Mouse (Mus musculus) T-helper 17 cell (primary cell): ENCODE measurements around the gene 6430531B16Rik.

Experiments used
- in situ Hi-C, 2 experiments: fragments of 300-600 bp; cut with MboI, MseI; formaldehyde crosslinking; loops; 1 replicate in 1 of 2; 2 replicates in 1 of 2; pipeline ENCODE4 v1.15.1; 2025; ENCODE audit warnings: high pct_unique_total_duplicates in 2 of 2

The 6430531B16Rik gene

DNA sequence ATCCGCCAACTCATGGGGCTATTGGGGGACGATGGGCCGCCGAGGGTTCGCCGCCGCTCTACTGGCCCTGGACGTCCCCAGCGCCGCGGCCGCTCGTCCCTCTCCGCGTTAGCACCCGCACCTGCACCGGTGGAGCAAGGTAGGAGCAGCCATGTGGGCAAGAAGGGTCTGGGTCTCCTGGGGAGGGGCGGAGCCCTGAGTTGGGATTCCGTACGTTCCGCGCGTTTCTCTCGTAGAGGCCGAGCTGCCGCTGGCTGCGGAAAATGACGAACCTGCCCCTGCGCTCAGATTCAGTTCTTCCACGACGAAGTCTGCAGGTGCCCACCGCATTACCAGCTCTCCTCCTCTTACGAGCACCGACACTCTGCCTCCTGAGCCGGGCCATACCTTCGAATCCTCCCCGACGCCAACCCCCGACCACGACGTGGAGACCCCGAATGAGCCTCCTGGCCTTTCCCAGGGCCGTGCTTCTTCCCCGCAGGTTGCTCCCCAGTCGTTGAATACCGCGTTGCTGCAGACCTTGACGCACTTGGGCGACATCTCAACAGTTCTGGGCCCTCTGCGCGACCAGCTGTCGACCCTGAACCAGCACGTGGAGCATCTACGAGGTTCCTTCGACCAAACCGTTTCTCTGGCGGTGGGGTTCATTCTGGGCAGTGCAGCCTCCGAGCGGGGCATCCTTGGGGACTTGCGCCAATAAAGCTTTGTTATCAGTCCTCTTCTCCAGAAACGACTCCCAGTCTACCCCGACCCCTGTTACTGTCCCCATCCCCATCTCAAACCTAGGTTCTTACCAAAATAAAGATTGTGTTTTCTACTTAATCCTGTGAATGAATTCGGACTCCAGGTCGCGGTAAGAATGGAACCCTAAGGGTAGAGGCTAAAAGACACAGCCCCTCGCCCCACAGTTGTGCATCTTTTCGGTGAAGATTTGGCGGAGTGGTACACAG is 34.0 kb downstream of the 6430531B16Rik start:
- in situ Hi-C loops: loop anchor here in 1 of 2 experiments (5.0 kb wide), 1 partner anchor 48 kb away; the partner anchor contains the start of gene Adam8

DNA sequence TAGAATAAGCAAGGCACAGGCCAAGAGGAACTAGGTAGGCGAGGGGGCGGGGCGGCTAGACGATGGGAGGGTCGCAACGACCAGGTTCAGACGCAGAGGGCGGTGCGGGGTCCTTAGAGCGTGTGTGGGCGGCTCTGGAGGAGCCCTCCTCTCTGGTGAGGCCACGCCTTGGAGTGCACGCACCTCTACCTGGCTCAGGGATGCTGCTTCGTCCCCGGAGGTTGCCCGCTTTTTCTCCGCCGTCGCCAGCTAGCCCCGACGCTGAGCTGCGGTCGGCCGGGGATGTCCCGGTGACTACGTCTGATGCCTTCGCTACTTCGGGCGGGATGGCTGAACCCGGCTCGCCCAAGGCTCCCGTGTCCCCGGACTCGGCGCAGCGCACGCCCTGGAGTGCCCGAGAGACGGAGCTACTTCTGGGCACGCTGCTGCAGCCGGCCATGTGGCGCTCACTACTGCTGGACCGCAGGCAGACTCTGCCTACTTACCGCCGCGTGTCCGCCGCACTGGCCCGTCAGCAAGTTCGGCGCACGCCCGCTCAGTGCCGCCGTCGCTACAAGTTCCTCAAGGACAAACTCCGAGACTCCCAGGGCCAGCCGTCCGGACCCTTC is 34.8 kb downstream of the 6430531B16Rik start, which contains the start of gene Utf1:
TSS of gene Utf1 (plus strand) at position 116 of the 608 bp plus-strand sequence.
- in situ Hi-C loops: loop anchor here in 1 of 2 experiments (5.0 kb wide), 1 partner anchor 49 kb away; the partner anchor contains the start of gene Adam8

DNA sequence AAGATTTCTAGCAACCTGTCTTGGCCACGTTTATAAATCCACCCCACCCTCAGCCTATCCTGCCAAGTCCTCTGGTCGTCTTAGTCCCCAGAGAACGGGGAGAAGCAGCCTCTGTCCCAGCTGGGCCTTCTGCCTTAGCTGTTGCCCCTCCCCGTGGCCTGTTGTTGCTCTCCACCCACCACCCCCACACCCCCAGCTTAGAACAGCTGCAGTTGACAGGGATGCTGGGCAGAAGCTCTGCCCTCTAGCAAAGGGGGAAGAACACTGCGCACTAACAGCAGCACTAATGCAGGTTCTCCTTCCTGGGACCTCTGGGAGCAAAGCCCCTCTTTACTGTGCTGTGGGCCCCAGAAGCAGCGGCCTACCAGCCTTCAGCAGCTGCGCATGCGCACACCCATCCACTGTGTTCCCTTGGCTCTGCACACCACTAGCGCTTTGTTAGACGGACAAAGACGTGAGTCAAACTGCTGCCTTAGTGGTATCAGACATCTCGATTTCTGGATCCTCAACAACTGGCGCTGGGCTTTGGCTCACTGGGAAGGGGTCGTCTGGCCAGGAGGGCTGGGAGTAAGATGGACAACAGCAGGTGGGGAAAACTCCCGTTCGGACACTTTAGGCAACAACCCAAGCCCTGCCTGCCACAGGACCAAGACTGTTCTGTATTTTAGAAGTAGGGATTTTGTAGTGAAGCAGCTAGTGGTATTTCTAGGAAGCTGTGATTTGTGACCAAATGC is 37.9 kb downstream of the 6430531B16Rik start:
- in situ Hi-C loops: loop anchor here in 1 of 2 experiments (5.0 kb wide), 1 partner anchor 52 kb away; the partner anchor contains the start of gene Adam8

DNA sequence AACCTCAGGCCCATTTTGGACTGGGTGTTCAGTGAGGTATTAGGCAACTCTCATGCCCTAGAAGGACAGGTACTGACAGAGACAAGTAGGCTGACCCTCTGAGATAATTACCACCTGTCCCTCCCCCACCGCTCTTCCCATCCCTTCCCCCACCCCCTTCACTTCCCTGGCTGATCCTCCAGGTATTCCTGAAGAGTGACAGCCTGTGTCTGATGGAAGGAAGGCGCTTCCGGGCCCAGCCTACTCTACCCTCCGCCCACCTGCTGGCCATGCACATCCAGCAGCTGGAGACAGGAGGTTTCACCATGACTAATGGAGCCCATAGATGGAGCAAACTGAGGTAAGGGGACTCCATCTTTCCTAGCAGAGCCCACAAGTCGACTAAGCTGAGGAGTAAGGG is 40.7 kb downstream of the 6430531B16Rik start:
- in situ Hi-C loops: no loop called here

DNA sequence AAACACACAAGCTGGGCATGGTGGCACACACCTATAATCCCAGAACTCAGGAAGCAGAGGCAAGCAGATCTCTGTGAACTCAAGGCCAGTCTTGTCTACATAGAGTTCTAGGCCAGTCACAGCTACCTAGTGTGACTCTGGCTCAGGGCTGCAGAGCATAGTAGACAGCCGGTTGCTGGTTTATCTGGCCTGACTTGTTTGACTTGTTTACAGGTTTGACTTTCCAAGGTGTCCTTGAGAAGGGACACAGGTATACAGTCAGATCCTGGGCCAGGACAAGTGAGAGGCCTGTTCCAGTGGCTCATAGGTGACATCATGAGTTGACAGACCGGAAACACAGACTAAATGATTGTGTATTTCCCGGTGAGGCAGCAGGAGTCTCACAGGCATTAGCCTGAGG is 41.4 kb downstream of the 6430531B16Rik start:
- in situ Hi-C loops: no loop called here

DNA sequence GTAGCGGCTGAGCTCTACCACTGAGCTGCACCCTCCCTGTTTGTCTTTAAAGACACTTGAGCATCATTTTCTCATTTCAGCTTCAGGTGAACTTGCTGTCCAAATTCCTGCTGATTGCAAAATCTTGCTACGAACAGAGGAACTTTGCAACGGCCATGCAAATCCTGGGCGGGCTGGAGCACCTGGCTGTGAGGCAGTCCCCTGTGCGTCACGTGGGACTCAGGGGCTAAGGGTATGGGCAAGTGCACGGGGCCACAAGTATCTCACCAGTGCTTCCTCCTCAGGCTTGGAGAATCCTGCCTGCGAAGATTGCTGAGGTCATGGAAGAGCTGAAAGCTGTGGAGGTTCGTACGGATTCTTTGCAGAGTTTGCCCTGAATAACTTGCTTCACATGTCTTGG is 41.9 kb downstream of the 6430531B16Rik start:
- in situ Hi-C loops: no loop called here

DNA sequence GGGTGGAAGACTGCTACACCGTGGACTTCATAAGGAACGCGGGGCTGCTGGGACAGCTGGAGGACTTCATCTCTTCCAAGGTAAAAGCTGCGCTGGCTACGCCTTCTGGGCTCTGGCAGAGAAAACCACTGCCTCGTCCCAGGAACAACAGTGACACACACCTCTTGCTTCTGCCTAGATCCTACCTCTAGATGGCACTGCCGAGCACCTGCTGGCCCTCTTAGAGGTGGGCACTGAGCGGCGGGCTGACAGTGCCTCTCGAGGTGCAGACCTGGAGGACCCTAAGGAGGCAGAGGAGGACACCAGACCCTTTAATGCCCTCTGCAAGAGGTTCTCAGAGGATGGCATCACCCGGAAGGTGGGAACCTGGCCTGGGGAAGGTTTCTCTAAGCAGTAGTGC is 47.8 kb downstream of the 6430531B16Rik start:
- in situ Hi-C loops: no loop called here
